Mouse (Mus musculus) E14TG2a.4 (cell line): Measurements from ENCODE around the gene Dhodh.

Experiments used
- H3K27me3 ChIP-seq: 2 replicates; pipeline ENCODE4 v1.6.1; 2014; ENCODE audit warnings: low read length, control low read depth; ENCODE audit not compliant: insufficient read depth
- H3K36me3 ChIP-seq: 2 replicates; pipeline ENCODE4 v1.6.1; 2014; ENCODE audit warnings: low read length, control low read depth; ENCODE audit not compliant: insufficient read depth
- H3K4me1 ChIP-seq: replicated peaks from 2 replicates; pipeline ENCODE4 v1.6.1; 2014; ENCODE audit warnings: low read depth, low read length, control low read depth
- H3K4me3 ChIP-seq: replicated peaks from 2 replicates; pipeline ENCODE4 v1.5.1; 2014; ENCODE audit warnings: mild to moderate bottlenecking, low read length
- H3K9me3 ChIP-seq: 2 replicates; pipeline ENCODE4 v1.6.1; 2014; ENCODE audit warnings: low read length, control low read depth
- CTCF ChIP-seq: conservative IDR thresholded peaks from 2 replicates; pipeline ENCODE4 v1.5.1; 2014; ENCODE audit warnings: low read length
- NANOG ChIP-seq: IDR thresholded peaks from 2 replicates; pipeline ENCODE4 v1.6.1; 2014; ENCODE audit warnings: borderline replicate concordance, low read length, mixed read lengths
- POU5F1 ChIP-seq: IDR thresholded peaks from 2 replicates; pipeline ENCODE4 v1.6.1; 2014; ENCODE audit warnings: low read length, borderline replicate concordance

The Dhodh gene

DNA sequence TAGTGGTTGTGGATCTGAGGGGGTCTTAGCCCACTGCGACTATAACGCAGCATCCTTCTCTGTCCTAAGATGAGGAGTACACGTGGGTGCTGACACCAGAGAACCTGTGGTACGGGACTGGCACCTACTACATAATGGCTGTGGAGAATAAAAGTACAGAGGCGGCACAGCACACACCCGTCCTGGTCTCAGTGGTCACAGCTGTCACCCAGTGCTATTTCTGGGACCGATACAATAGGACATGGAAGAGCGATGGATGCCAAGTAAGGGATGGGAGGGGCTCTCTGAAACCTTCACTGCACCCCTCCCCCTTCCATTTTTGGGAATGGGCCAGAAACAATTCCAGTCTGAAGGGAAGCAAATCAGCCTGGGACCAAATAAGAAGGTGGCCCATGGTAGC is 26.7 kb upstream of the Dhodh start:
- TF ChIP-seq CTCF (no peak), NANOG (no peak), POU5F1 (no peak)
- Histone ChIP-seq H3K9me3 (no peaks in the 10 kb centered on the region), H3K36me3 (no peaks in the 10 kb centered on the region), H3K4me1 (no peaks in the 10 kb centered on the region), H3K4me3 (no peak overlapping the region), H3K27me3 (peaks cover 7% of the 10 kb centered on the region)

DNA sequence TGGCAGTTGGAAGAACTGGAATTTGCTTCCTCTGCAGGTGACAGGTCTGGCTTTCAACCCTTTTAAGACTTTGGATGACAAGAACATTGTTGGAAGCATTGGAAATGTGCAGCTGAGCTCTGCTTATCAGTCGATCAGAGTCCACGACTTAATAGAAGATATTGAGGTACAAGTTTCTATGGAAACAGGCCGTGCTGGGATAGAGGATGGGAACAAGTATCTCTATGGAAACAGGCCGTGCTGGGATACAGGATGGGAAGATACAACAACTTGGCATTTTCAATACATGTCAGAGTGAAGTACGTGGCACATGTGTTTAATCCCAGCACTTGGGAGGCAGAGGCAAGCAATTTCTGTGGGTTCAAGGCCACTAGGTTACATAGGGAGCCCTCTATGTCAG is 24.0 kb upstream of the Dhodh start:
- Histone ChIP-seq H3K36me3 (no peaks in the 10 kb centered on the region), H3K9me3 (no peaks in the 10 kb centered on the region), H3K4me3 (no peak overlapping the region), H3K27me3 (peaks cover 9% of the 10 kb centered on the region), H3K4me1 (no peaks in the 10 kb centered on the region)
- TF ChIP-seq NANOG = no peak
- no peak for TF ChIP-seq POU5F1
- no peak for TF ChIP-seq CTCF

GRCm38 (mm10) chr8:109628638-109629037 is 20.2 kb upstream of the Dhodh start:
- peaks cover 9% of the 10 kb centered on the region for H3K27me3 ChIP-seq
- no peaks in the 10 kb centered on the region for H3K36me3 ChIP-seq
- TF ChIP-seq POU5F1 = no peak
- no peak for TF ChIP-seq CTCF
- no peak for TF ChIP-seq NANOG
- no peak overlapping the region for H3K4me3 ChIP-seq
- H3K9me3 ChIP-seq = no peaks in the 10 kb centered on the region
- no peaks in the 10 kb centered on the region for H3K4me1 ChIP-seq

DNA sequence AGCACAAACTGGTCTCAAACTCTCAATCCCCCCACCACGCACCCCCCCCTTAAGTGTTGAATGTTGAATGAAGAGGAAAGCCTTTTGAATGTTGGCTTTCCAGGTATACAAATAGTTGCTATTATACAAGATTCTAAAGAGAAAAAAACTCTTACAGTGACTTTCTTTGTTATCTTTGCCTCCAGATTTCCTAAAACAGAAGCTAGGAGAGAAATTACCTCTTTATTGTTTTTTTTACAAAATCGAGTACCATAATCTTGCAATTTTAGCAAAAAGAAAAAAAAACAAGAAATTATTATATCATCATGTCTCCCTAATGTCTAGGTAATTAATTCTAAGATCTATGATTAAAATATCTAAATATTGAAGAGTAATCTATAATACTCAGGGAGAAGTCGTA is 7.1 kb upstream of the Dhodh start:
- H3K4me3 ChIP-seq = no peak overlapping the region
- H3K27me3 ChIP-seq = 0 out of 2 replicates have a peak, but pooled peaks cover 7% of the 10 kb centered on the region
- no peaks in the 10 kb centered on the region for H3K36me3 ChIP-seq
- H3K4me1 ChIP-seq = peaks cover 8% of the 10 kb centered on the region
- no peak for TF ChIP-seq NANOG
- no peak for TF ChIP-seq CTCF
- no peak for TF ChIP-seq POU5F1
- H3K9me3 ChIP-seq = peaks cover 4% of the 10 kb centered on the region; the same call in 1 of the 2 replicates

DNA sequence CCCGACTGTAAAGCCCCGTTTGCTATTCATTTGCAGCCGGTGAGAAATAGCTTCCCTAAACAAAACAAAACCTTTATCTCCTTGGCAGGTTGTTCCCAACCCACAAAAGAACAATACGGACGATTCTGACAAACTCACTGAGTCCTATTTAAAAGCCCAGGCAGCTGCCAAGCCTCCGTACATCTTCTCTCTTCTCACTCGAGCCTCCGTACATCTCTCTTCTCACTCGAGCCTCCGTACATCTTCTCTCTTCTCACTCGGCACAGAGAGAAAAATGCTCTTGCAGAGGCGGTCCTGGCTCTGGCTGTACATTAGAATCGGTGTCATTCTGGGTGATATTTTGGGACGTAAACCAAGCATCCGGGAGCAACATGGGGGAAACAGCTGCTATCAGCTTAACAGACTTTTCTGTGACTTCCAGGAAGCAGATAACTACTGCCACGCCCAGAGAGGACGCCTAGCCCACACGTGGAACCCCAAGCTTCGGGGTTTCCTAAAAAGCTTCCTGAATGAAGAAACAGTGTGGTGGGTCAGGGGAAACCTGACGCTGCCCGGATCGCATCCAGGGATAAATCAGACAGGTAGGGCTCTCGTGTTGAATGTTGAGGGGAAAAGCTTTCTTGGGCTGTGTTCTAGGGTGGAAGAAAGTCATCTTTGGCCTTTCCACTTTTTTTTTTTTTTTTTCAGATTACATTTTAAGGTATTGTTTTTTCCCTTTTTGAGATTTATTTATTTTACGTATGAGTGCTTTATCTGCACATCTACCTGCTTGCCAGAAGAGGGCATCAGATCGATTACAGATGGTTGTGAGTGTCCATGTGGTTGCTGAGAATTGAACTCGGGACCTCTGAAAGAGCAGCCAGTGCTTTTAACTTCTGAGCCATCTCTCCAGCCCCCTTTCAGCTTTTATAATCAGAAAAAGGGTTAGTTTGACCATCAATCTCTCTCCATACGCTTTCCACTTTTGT is 6.1 kb upstream of the Dhodh start, which contains the start of gene Pkd1l3:
Gene Pkd1l3, plus strand, starts transcription at position 275 of the 968 bp plus-strand sequence.
- TF ChIP-seq NANOG (no peak), CTCF (peak; percentile 37)
- Histone ChIP-seq H3K9me3 (peaks cover 2% of the 10 kb centered on the region; the same call in 1 of the 2 replicates), H3K4me1 (peaks cover 9% of the 10 kb centered on the region), H3K27me3 (0 out of 2 replicates have a peak, but pooled peaks cover 7% of the 10 kb centered on the region), H3K4me3 (peak within 1 kb of the TSS; percentile 60), H3K36me3 (no peaks in the 10 kb centered on the region)

- no peak for TF ChIP-seq NANOG
- TF ChIP-seq CTCF = no peak
- TF ChIP-seq POU5F1 = no peak
- Histone ChIP-seq H3K36me3 (peaks cover 24% of the 10 kb centered on the region), H3K4me1 (peaks cover 19% of the 10 kb centered on the region), H3K9me3 (no peaks in the 10 kb centered on the region), H3K27me3 (0 out of 2 replicates have a peak, but pooled peaks cover 2% of the 10 kb centered on the region), H3K4me3 (peak overlapping the region; percentile 92)
Observed at GRCm38 (mm10) chr8:109609153-109609502, 655 bp upstream of the Dhodh start.

DNA sequence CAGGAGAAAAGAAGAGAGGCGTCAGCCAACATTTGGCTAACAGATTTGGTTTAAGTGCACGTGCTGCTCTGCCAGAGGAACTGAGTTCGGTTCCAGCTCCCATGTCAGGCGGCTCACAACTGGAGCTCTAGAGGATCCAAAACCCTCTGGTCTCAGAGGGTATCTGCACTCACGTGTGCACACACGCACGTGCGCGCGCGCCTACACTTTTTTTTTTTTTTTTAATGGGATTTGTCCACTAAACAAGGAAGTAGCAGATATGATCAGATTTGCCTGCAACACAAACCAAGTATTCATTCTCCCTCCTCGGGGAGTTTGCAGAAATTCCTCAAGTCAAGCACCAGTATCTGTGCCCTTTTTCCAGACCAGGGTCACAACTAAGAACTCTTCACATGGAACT is 823 bp downstream of the Dhodh start:
- peaks cover 39% of the 10 kb centered on the region for H3K36me3 ChIP-seq
- H3K9me3 ChIP-seq = no peaks in the 10 kb centered on the region
- no peaks in the 10 kb centered on the region for H3K27me3 ChIP-seq
- H3K4me1 ChIP-seq = peaks cover 17% of the 10 kb centered on the region
- no peak for TF ChIP-seq POU5F1
- no peak for TF ChIP-seq CTCF
- no peak for TF ChIP-seq NANOG
- peak overlapping the region; percentile 92 for H3K4me3 ChIP-seq

- peaks cover 17% of the 10 kb centered on the region for H3K4me1 ChIP-seq
- no peaks in the 10 kb centered on the region for H3K27me3 ChIP-seq
- no peaks in the 10 kb centered on the region for H3K9me3 ChIP-seq
- H3K4me3 ChIP-seq = no peak overlapping the region
- TF ChIP-seq POU5F1 (no peak), CTCF (no peak), NANOG (no peak)
- H3K36me3 ChIP-seq = peaks cover 48% of the 10 kb centered on the region
Observed at GRCm38 (mm10) chr8:109606725-109607124, 1.7 kb downstream of the Dhodh start.

- no peak for TF ChIP-seq NANOG
- TF ChIP-seq POU5F1 = no peak
- TF ChIP-seq CTCF = peak; percentile 100
- peaks cover 90% of the 10 kb centered on the region for H3K36me3 ChIP-seq
- no peak overlapping the region for H3K4me3 ChIP-seq
- no peaks in the 10 kb centered on the region for H3K27me3 ChIP-seq
- peaks cover 32% of the 10 kb centered on the region for H3K4me1 ChIP-seq
- no peaks in the 10 kb centered on the region for H3K9me3 ChIP-seq
Observed at GRCm38 (mm10) chr8:109595854-109596253, 12.6 kb downstream of the Dhodh start.
